Comparison of ENCODE assay signal across 31 mouse cellular contexts in the genomic region with DNA sequence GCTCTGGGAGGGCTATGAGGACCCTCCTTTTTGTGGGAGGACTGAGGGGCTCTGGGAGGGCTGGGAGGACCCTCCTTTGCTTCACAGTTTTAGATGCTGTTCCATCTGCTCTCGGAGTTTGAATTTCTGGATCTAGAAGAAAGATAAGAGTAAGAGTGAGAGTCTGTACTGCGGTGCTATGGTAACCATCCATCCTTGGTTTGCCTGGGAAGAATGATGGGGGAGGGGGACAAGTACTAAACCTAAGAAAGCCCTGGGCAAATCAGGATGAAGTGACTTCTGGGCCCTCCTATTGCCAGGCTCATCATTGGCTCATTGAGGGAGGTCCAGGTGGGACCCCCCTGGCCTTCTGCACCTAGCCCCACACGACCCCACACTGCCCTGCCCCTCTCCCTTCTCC. TPM values are rescaled to one million over a fixed set of nuclear protein-coding genes. Genes with fewer than 3 reads are reported as not detected.
DNase-seq lines count a peak whose midpoint lies in the region; ATAC-seq and TF ChIP-seq lines count a peak whose summit lies in the region.
"Had no signal": no experiment of that assay in that cellular context is flagged by ENCODE, and none has a peak within 500 bp of the region (broad histone marks: within the 10 kb centered on the region; RNA-seq: fewer than 3 reads in every experiment).

No protein-coding gene starts in this region.

- no peak for TF ChIP-seq POLR2A in kidney, adult 2 months (IDR thresholded peaks at IDR 0.05; ENCODE audit: low read depth, low read length)

- H3K27ac ChIP-seq in forebrain, embryonic 15.5 days (replicated peaks), result 0 out of 2 replicates have a peak overlapping the region, but pooled peaks have one; percentile 5
- no peak overlapping the region for H3K27ac ChIP-seq in forebrain, embryonic 12.5 days
- no peak overlapping the region for H3K27ac ChIP-seq in kidney, postnatal 0 days
- no peak overlapping the region for H3K27ac ChIP-seq in kidney, adult 2 months (ENCODE audit: insufficient read depth, low read depth, low read length)
- H3K27ac ChIP-seq: gastrocnemius, adult 2 months; heart, adult 2 months; hindbrain, embryonic 15.5 days; left cerebral cortex, adult 2 months; limb, embryonic 10.5 days; limb, embryonic 15.5 days; liver, embryonic 14.5 days; macrophage; neural tube, embryonic 12.5 days had no signal

- H3K36me3 ChIP-seq in forebrain, embryonic 15.5 days, result no peaks in the 10 kb centered on the region
- H3K36me3 ChIP-seq in forebrain, embryonic 12.5 days (replicated peaks), result no peaks in the 10 kb centered on the region; the same call in 1 of the 2 replicates
- 0 out of 2 replicates have a peak, but pooled peaks cover 4% of the 10 kb centered on the region for H3K36me3 ChIP-seq in kidney, postnatal 0 days (ENCODE audit: insufficient read depth, low read length)
- H3K36me3 ChIP-seq in kidney, adult 2 months (ENCODE audit: control insufficient read depth, insufficient read depth, low read length), result no peaks in the 10 kb centered on the region
- H3K36me3 ChIP-seq: hindbrain, embryonic 15.5 days; neural tube, embryonic 12.5 days had no signal

- 62% methylated on average over 3 of the region's 3 CpGs for whole genome bisulfite sequencing in forebrain, embryonic 15.5 days
- 88% methylated on average over 3 of the region's 3 CpGs for WGBS in forebrain, embryonic 12.5 days
- 55% methylated on average over 3 of the region's 3 CpGs for WGBS in kidney, postnatal 0 days
- 76% methylated on average over 3 of the region's 3 CpGs for WGBS in kidney, adult 2 months

- H3K4me3 ChIP-seq in forebrain, embryonic 15.5 days, result no peak overlapping the region
- no peak overlapping the region for H3K4me3 ChIP-seq in forebrain, embryonic 12.5 days (replicated peaks)
- H3K4me3 ChIP-seq in kidney, postnatal 0 days (replicated peaks; ENCODE audit: low read depth, low read length), result no peak overlapping the region
- H3K4me3 ChIP-seq in kidney, adult 2 months (ENCODE audit: insufficient read depth, low read depth, low read length), result no peak overlapping the region
- H3K4me3 ChIP-seq: erythroblast, embryonic 14.5 days; gastrocnemius, adult 2 months; heart, adult 2 months; heart, embryonic 12.5 days; hindbrain, embryonic 15.5 days; left cerebral cortex, adult 2 months; limb, embryonic 10.5 days; limb, embryonic 15.5 days; myocyte; neural tube, embryonic 12.5 days had no signal

- ATAC-seq in forebrain, embryonic 15.5 days (replicated peaks), result no peak
- ATAC-seq in forebrain, embryonic 12.5 days (ENCODE audit: low FRiP score), result no peak
- 0 out of 2 replicates have a peak, but pooled peaks have one; percentile 37 for ATAC-seq in kidney, postnatal 0 days (replicated peaks; ENCODE audit: low FRiP score, low read depth)
- ATAC-seq in CD4-positive, CD25-positive, alpha-beta regulatory T cell, adult 4 months, result no peak
- ATAC-seq: inflammation-experienced regulatory T-cells, adult 6 months had no signal

- H3K27me3 ChIP-seq in forebrain, embryonic 15.5 days, result no peaks in the 10 kb centered on the region
- H3K27me3 ChIP-seq in forebrain, embryonic 12.5 days, result 0 out of 2 replicates have a peak, but pooled peaks cover 3% of the 10 kb centered on the region
- H3K27me3 ChIP-seq in kidney, postnatal 0 days (ENCODE audit: insufficient read depth, low read length), result no peaks in the 10 kb centered on the region
- H3K27me3 ChIP-seq in kidney, adult 2 months (replicated peaks; ENCODE audit: control insufficient read depth, insufficient read depth, low read length), result no peaks in the 10 kb centered on the region
- H3K27me3 ChIP-seq: heart, embryonic 12.5 days; hindbrain, embryonic 15.5 days; limb, embryonic 15.5 days; neural tube, embryonic 12.5 days had no signal

- H3K4me1 ChIP-seq in forebrain, embryonic 15.5 days, result no peaks in the 10 kb centered on the region
- no peaks in the 10 kb centered on the region for H3K4me1 ChIP-seq in forebrain, embryonic 12.5 days
- H3K4me1 ChIP-seq in kidney, postnatal 0 days (replicated peaks; ENCODE audit: insufficient read depth, low read length), result no peaks in the 10 kb centered on the region
- H3K4me1 ChIP-seq in kidney, adult 2 months (ENCODE audit: control insufficient read depth, insufficient read depth, low read length), result 0 out of 2 replicates have a peak, but pooled peaks cover 3% of the 10 kb centered on the region
- H3K4me1 ChIP-seq: heart, embryonic 12.5 days; hindbrain, embryonic 15.5 days; neural tube, embryonic 12.5 days had no signal

- no peaks in the 10 kb centered on the region for H3K9me3 ChIP-seq in forebrain, embryonic 15.5 days
- H3K9me3 ChIP-seq in forebrain, embryonic 12.5 days, result no peaks in the 10 kb centered on the region
- no peaks in the 10 kb centered on the region for H3K9me3 ChIP-seq in kidney, postnatal 0 days (replicated peaks; ENCODE audit: low read length)
- H3K9me3 ChIP-seq: heart, embryonic 12.5 days; hindbrain, embryonic 15.5 days; limb, embryonic 10.5 days; limb, embryonic 15.5 days; neural tube, embryonic 12.5 days had no signal

- H3K4me2 ChIP-seq in forebrain, embryonic 15.5 days (replicated peaks), result no peak overlapping the region
- H3K4me2 ChIP-seq in forebrain, embryonic 12.5 days, result no peak overlapping the region
- no peak overlapping the region for H3K4me2 ChIP-seq in kidney, postnatal 0 days (ENCODE audit: low read length)
- H3K4me2 ChIP-seq: heart, embryonic 12.5 days; hindbrain, embryonic 15.5 days; limb, embryonic 15.5 days; neural tube, embryonic 12.5 days had no signal

- no peak for DNase-seq in kidney, postnatal 0 days (ENCODE audit: low spot score)
- no peak for DNase-seq in kidney, adult 2 months
- DNase-seq in right cerebral cortex, postnatal 10 days (ENCODE audit: low spot score in 2 of 2), result peak; percentile 62 to 78
- DNase-seq in right cerebral cortex, postnatal 4 days, result no peak
- DNase-seq: adrenal gland, postnatal 14 days; cerebellum, adult 2 months; cerebellum, postnatal 14 days; gastrocnemius, adult 2 months; gastrocnemius, postnatal 36 days; heart, adult 2 months; heart, postnatal 4 days; kidney, adult 11 months; kidney, postnatal 25 days; lung, adult 2 months; lung, postnatal 10 days; midbrain, embryonic 14.5 days; right cerebral cortex, adult 18-20 months had no signal

- no peak overlapping the region for H3K9ac ChIP-seq in forebrain, embryonic 15.5 days (replicated peaks)
- no peak overlapping the region for H3K9ac ChIP-seq in forebrain, embryonic 12.5 days
- no peak overlapping the region for H3K9ac ChIP-seq in kidney, postnatal 0 days (ENCODE audit: low read depth, low read length)
- H3K9ac ChIP-seq: heart, embryonic 12.5 days; hindbrain, embryonic 15.5 days; limb, embryonic 15.5 days; liver, embryonic 14.5 days; neural tube, embryonic 12.5 days had no signal

- TF ChIP-seq CTCF in kidney, postnatal 0 days (IDR thresholded peaks at IDR 0.05; ENCODE audit: low read depth), result no peak
- no peak for TF ChIP-seq CTCF in kidney, adult 2 months (conservative IDR thresholded peaks at IDR 0.05; ENCODE audit: insufficient read depth, insufficient read length, low read depth, low read length)

RNA-seq across cellular contexts. Expression of gene Chad, which starts 6.6 kb away (rescaled TPM):
- polyA plus RNA-seq in forebrain, embryonic 15.5 days (2015; fragmentation: Nextera tagmentation; extraction: Ambion mirVana), result 0.14 and 0.17 TPM in 2 replicates
- polyA plus RNA-seq in forebrain, embryonic 12.5 days (2016; fragmentation: Nextera tagmentation; extraction: Ambion mirVana), result 0.69 TPM in 1 of 2 replicates, not detected in the other
- 0.41 and 0.50 TPM in 2 replicates for polyA plus RNA-seq in kidney, postnatal 0 days (2015; fragmentation: Nextera tagmentation; extraction: Ambion mirVana)
- polyA plus RNA-seq in kidney, adult 2 months (2012; rRNA removed), result 0.10 and 0.22 TPM in 2 replicates
- polyA plus RNA-seq in CD4-positive, CD25-positive, alpha-beta regulatory T cell, adult 4 months (2017; shearing (Covaris generic)), result under 1 TPM; 0.26 to 0.73 TPM
- polyA plus RNA-seq: erythroblast, embryonic 14.5 days; macrophage; midbrain, embryonic 14.5 days had no signal

RNA-seq across cellular contexts. Expression of gene Rsad1, which starts 9.2 kb away (rescaled TPM):
- polyA plus RNA-seq in forebrain, embryonic 15.5 days (2015; fragmentation: Nextera tagmentation; extraction: Ambion mirVana), result 5.7 and 6.1 TPM in 2 replicates
- polyA plus RNA-seq in forebrain, embryonic 12.5 days (2016; fragmentation: Nextera tagmentation; extraction: Ambion mirVana), result 2.8 and 3.0 TPM in 2 replicates
- 4.0 and 5.6 TPM in 2 replicates for polyA plus RNA-seq in kidney, postnatal 0 days (2015; fragmentation: Nextera tagmentation; extraction: Ambion mirVana)
- 8.6 and 10.1 TPM in 2 replicates for polyA plus RNA-seq in kidney, adult 2 months (2012; rRNA removed)
- 1 to 10 TPM in 1 of 2 experiments, under 1 TPM in 1; 0.78 to 1.7 TPM for polyA plus RNA-seq in CD4-positive, CD25-positive, alpha-beta regulatory T cell, adult 4 months (2017; shearing (Covaris generic))
- polyA plus RNA-seq: erythroblast, embryonic 14.5 days had no signal

RNA-seq across cellular contexts. Expression of gene Mycbpap, which starts 36.7 kb away (rescaled TPM):
- 1.7 and 2.7 TPM in 2 replicates for polyA plus RNA-seq in forebrain, embryonic 15.5 days (2015; fragmentation: Nextera tagmentation; extraction: Ambion mirVana)
- polyA plus RNA-seq in forebrain, embryonic 12.5 days (2016; fragmentation: Nextera tagmentation; extraction: Ambion mirVana), result 3.7 and 3.8 TPM in 2 replicates
- polyA plus RNA-seq in kidney, postnatal 0 days (2015; fragmentation: Nextera tagmentation; extraction: Ambion mirVana), result 3.2 and 3.5 TPM in 2 replicates
- 5.0 TPM in 2 replicates for polyA plus RNA-seq in kidney, adult 2 months (2012; rRNA removed)
- polyA plus RNA-seq in CD4-positive, CD25-positive, alpha-beta regulatory T cell, adult 4 months (2017; shearing (Covaris generic)), result not detected
- polyA plus RNA-seq: erythroblast, embryonic 14.5 days; inflammation-experienced regulatory T-cells, adult 6 months had no signal

RNA-seq across cellular contexts. Expression of gene Acsf2, which starts 43.4 kb away (rescaled TPM):
- polyA plus RNA-seq in forebrain, embryonic 15.5 days (2015; fragmentation: Nextera tagmentation; extraction: Ambion mirVana), result 1.0 and 1.3 TPM in 2 replicates
- 3.5 and 4.0 TPM in 2 replicates for polyA plus RNA-seq in forebrain, embryonic 12.5 days (2016; fragmentation: Nextera tagmentation; extraction: Ambion mirVana)
- polyA plus RNA-seq in kidney, postnatal 0 days (2015; fragmentation: Nextera tagmentation; extraction: Ambion mirVana), result 6.6 and 7.0 TPM in 2 replicates
- 29.6 and 36.2 TPM in 2 replicates for polyA plus RNA-seq in kidney, adult 2 months (2012; rRNA removed)
- 1 to 10 TPM; 1.6 to 2.3 TPM for polyA plus RNA-seq in CD4-positive, CD25-positive, alpha-beta regulatory T cell, adult 4 months (2017; shearing (Covaris generic))

RNA-seq across cellular contexts. Expression of gene Epn3, which starts 58.5 kb away (rescaled TPM):
- polyA plus RNA-seq in forebrain, embryonic 15.5 days (2015; fragmentation: Nextera tagmentation; extraction: Ambion mirVana), result 0.66 and 0.75 TPM in 2 replicates
- 0.52 and 0.97 TPM in 2 replicates for polyA plus RNA-seq in forebrain, embryonic 12.5 days (2016; fragmentation: Nextera tagmentation; extraction: Ambion mirVana)
- polyA plus RNA-seq in kidney, postnatal 0 days (2015; fragmentation: Nextera tagmentation; extraction: Ambion mirVana), result 34.7 and 37.5 TPM in 2 replicates
- polyA plus RNA-seq in kidney, adult 2 months (2012; rRNA removed), result 35.6 and 36.4 TPM in 2 replicates
- not detected for polyA plus RNA-seq in CD4-positive, CD25-positive, alpha-beta regulatory T cell, adult 4 months (2017; shearing (Covaris generic))
- polyA plus RNA-seq: erythroblast, embryonic 14.5 days; inflammation-experienced regulatory T-cells, adult 6 months; macrophage had no signal

Comparison
In these comparisons a context has a peak if more than half of its experiments do, and no peak if none do; other contexts are left out.
1. DNase-seq: peak in right cerebral cortex, postnatal 10 days (2 of 2); none in kidney, postnatal 0 days (single experiment), kidney, adult 2 months (single experiment) and right cerebral cortex, postnatal 4 days (single experiment).